Mouse (Mus musculus): ENCODE measurements at regions not wholly inside any gene's neighbourhood (a gene's known extent, or its start where the extent isn't known, plus 50 kb on each side); places are given as distances from the start of the nearest gene placed in this dataset.
A peak's percentile ranks its signal among the peaks of the same experiment; 100 is the strongest.

DNA sequence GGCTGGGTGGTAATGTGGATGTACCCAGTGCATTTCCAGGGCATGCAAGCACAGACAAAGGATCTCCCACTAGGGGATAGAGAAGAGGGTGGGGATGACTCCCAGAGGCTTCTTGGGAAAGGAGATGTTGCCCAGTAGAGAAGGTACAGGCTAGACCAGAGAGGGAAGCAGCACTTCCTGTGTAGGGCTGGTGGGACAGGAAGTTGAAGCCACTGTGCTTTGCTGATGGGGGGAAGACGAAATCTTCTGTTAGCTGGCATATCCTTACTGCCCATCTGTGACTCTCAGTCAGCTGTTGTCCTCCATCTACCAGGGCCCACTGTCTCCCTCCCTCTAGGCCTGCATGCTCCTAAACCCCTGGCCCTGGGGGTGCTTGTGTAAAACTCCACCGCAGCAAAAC is 180.2 kb downstream of the Wdr11 start:
- peak in 1 of 2 experiments; percentile 10 for DNase-seq (ENCODE audit: low spot score in 2 of 2)

DNA sequence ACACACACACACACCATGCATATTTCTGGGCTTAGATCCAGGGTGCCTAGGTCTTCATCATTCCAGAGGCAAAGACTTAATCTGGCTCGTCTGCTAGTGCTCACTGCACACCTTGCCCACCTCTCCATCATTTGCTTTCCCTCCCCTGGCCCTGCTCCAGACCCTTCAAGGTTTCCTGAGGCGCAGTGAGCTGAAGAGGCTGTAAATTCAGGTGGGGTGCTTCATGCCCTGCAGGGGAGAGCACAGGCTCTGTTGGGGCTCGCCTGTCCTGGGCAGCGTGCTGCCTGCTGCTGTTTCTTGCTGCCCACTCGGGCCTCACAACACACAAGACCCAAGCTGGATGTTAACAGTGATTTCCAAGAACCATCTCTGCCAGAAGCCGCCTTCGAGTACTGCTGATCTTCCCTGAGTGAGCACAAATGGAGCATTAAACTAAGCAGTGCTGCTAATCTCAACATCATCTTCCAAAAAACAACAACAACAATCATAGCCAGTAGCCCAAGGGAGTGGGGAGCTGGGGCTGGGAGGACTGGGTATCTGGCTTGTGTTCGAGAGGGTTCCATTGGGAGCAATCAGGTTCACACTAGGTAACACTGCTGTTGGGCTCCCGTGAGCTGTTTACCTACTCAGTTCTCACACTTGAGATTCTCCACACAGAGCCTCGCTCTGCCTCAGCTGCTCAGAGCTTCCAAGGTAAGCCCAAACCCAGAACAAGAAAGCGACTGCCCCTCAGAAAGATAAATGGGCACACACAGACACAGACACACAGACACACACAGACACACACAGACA is 181.1 kb downstream of the Wdr11 start:
- no peak for DNase-seq (ENCODE audit: low spot score in 2 of 2)

DNA sequence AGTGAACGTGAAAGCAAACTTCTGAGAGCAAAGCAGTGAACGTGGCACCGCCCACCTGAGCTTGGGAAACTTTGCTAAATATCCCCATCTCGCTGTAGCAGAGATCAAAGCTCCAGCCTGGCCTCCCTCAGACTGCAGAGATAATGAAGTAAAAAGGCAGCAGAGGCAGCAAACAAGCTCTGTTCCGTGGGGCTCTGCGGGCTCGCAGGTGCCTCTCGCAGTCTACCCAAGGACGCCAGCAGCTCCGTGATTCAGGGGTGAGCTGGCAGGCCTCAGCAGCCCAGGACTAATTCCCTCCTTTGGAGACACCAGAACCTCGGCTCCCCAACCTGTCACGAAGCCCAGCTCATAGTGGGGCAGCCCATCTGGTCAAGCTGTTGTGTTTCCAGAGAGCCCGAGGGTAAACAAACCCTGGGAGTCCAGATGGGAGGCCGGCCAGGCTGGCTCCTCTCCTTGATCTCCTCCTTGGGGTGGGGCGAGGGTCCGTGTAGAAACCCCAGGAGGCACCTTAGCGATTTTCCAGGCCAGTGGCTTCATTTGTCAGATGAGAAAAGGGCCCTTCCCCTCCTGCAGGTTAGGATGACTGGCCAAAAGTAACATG is 182.7 kb downstream of the Wdr11 start:
- no peak for DNase-seq (ENCODE audit: low spot score in 2 of 2)

DNA sequence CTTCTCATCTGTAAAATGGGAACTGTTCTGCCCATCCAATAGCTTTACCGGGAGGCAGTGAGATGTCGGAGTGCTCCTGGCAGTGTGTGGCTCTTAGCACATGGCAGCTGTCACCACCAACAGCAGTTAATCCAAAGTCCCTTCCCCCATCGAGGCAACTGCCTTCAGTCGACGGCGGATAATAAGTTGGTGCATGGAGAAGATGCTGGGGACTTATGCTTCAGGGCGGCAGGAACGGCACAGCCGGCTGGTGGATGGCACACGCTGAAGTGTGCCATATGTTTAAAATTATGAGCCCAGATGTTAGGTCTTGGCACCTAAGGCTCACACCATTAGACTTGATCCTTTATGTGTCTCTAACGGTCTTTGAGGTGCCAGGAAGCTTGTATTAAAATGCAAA is 183.5 kb downstream of the Wdr11 start:
- no peak for DNase-seq (ENCODE audit: low spot score in 2 of 2)

DNA sequence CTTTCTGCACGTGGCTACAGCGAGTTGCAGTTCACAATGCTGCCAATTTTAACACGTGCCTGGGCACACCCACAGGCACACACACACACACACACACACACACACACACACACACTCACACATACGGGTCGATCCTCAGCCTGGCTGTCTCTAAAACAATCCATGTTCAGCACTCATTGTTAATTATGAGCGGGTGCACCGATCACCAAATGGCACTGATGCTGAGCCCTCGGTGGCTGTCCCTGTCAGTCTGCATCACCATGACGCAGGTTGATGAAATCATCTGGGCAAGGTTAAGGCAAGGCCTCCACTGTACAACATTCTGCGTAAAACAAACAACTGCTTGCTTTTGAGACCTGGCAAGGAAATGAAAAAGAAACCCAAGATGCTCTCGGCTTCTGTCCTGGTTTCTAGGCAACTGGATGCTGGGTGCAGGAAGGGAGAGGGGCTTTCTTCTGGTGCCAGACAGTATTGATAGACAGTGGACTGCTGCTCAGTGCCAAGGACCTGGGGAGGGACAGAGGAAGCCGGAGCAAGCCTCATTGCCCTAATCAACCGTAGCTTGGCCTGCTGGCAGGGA is 187.3 kb downstream of the Wdr11 start:
- no peak for DNase-seq (ENCODE audit: low spot score in 2 of 2)

DNA sequence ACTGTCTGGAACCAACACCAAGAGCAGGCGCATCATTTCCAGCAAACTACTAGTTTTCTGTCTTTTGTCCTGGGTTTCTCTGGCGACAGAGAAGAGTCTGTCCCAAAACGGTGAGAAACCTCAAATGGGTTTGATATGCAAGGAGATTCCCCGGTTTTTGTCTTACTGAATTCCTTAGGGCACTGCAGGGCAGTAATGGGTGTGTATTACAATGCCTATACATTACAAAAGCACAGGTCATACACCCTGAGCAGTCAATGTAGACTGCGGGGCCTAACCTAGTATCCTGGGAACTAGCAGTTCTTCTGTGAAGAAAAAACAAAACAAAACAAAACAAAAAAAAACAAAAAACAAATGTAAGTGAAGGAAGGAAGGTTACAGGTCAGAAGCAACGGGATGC is 188.3 kb downstream of the Wdr11 start:
- no peak for DNase-seq (ENCODE audit: low spot score in 2 of 2)

DNA sequence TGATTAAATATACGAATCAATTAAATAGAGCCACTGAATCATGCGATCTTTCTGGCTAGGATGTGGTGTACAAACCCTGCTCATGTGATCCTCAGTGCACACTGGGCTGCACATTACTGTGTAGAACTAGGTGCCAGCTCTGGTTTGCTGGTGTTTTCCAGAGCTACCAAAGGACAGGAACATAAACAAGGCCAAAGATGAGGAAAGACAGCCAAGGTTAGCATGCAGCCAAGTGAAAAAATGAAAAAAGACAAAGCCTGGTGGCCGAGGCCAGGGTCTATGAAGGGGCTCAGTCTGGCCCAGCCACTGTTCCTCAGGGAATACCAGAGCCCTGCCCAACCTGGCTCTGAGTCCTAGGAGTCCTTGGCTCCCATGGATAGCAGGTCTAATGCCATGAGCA is 190.1 kb downstream of the Wdr11 start:
- DNase-seq (ENCODE audit: low spot score in 2 of 2) = no peak

DNA sequence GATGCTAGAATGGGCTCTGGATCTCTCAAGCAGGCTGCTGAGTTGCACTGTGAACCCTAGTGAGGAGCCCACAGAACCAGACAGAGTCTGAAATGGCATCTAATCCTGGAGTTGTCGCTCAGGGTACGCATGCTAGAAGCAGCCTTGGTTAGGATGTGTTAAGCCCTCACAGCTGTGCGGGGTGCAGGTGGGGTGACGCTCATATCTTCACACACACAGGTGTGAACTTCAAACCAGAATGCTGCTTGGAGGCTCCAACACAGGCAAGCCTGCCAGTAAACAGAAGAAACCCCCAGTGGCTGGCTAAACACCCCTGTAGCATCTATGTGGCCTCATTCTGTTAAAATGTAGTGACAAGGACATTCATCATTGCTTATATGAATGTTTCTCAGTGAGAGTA is 193.3 kb downstream of the Wdr11 start:
- DNase-seq (ENCODE audit: low spot score in 2 of 2) = no peak

DNA sequence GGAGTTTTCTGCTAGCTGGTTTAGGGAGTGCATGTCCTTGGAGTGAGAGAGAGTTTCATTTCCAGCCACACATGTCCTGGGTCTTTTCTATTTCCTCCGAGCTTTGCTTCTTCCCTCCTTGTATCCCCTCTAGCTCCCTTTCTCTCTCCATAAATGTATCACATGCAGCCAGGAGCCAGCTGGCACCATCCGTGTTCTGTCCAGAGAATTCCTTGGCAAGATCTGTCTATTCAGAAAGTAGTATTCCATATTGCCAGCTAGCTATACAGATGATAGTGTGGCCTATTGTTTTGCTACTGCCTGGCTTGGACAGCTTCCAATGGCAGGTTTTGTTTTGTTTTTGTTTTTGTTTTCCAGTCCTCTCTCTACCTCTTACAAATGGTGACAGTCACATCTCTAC is 195.3 kb downstream of the Wdr11 start:
- DNase-seq (ENCODE audit: low spot score in 2 of 2) = no peak

DNA sequence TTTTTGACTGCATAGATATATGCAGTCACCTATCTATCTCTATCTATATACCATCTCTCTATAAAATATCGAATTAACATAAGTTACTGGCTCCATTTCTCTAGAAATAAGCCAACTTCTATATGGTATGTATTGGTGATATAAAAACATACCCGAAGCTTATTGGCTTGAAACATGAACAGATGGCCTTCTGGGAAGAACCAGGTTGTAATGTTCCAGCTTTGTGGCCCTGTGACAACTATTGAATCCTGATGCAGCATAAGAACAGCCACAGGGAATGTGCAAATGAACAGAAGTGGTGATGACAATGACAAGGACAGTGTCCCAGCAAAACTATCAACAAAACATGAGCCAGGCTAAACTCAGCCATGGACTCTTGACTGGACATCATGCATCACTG is 196.1 kb downstream of the Wdr11 start:
- no peak for DNase-seq (ENCODE audit: low spot score in 2 of 2)

DNA sequence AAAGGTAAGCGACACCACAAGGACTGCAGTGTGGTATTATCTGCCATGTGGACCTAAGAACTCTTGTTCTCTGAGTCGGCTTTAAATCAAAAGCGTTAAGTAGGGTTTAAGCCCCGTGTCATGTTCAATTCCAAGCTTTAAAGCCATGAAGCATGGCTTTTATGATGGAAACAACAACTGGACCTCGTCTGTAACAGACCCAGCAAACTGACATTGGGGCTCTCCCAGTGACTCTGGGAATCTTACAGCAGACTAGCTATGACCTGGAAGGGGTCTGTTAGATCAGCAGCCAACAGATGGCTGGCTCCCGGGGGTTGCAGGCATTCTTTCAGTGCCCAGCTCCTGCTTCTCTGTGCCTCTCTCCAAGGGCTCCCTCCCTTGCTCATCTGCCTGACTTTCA is 197.8 kb downstream of the Wdr11 start:
- no peak for DNase-seq (ENCODE audit: low spot score in 2 of 2)

DNA sequence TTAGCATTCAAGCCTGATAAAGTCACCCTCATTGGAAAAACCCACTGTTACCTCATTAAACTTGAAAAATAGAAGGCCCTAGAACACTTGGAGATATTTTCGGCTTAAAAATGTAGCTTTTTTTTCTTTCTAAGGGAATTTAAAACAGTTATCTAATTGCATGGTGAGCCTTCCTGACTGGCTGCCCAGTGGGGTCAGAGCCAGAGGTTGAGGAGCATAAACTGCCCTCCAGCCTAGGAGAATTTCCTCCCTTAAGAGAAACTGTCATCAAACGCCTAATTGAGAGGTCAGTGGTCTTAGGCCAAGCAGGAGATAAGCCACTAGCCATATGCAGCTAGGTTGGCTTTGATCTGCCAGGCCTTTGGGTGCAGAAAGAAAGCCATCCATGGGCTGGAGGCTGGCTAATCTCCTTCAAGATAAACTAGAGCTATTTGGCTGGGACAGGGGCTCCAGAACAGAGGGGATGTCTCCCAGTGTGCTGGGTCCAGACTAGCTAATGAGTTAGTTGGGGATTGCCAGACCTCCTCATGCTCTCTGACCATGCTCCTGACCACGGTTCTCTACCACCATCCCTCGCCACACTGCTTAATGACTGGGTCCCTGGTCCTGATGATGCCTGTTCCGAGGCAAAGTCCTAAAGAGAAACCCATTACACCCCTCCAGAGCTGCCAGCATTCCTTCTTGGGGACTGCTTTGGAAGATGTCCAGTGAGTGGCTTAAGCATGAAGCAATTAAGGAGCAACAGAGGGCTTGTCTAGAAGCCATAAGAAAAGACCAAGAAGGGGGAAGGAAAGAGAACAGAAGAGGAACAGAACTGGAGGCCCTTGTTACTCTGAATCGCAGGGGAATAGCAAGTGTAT is 199.2 kb downstream of the Wdr11 start:
- DNase-seq (ENCODE audit: low spot score in 2 of 2) = no peak

DNA sequence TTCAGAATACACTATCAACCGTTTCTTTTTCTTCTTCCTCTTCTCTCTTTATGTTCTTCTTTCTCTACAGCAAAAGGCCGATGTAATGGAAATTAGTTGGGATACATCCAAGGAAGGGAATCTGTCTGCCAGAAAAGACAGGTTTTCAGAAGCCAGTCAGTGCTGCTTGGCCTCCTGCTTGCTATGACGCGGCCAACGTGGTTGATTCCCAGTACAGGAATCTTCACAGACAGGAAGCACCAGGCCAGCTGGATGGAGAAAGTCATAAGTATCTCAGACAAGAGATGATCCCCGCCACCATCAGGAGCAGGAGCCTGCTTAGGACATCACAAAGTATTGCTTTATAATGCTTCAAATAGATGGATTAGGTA is 199.8 kb downstream of the Wdr11 start:
- DNase-seq (ENCODE audit: low spot score in 2 of 2) = no peak

DNA sequence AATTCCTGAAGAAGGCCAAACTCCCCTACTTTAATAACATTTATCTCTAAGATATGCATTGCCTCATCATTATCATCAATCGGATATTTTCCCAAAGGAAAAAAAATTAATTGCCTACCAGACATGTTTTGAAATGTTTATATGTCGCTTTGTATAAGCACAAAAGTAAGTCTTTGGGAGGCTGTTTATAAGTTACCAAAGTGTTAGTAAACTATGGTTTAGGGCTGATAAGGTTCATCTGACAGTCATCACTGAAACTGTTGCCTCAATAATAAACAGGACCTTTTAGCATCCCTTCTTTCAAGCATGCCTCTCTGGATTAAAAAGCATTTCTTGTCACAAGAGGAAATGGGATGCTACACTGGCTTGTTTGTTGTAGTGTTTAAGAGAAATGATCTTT is 202.1 kb downstream of the Wdr11 start:
- no peak for DNase-seq (ENCODE audit: low spot score in 2 of 2)

DNA sequence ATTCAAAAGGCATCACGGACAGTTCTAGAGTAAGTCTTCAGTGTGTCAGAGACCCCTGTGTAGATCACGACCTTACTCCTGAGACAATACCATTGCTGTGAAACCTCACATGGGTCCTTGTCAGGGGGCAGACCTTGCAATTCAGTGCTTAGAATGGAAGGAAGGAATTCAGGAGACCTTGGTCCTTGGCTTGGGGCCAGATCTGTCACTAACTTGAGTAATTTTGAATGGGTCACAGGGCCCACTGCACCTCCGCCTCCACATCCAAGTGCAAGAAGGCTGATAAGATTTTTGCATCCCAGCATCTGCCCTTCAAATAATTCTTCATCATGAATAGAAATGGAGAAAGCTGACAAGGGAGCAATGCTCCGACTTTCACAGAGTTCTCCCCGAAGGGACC is 202.6 kb downstream of the Wdr11 start:
- no peak for DNase-seq (ENCODE audit: low spot score in 2 of 2)

DNA sequence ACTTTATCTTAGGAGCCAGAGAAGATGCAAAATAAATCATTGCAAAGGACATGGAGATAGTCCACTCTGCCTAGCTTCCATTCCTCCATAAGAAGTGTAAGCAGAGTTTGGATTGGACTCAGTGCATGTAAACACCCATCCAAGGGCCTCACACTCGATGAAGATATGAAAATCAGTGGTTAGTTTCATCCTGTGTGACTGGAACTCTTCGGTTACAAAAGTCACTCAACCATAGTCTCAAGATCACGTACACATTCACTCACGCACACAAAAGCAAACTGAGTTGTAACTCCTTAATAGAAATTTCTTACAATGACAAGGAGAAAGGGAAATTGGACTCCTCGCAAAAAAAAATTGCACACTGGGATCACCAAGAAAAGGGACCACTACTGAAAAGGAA is 206.9 kb downstream of the Wdr11 start:
- peak; percentile 22 to 46 for DNase-seq (ENCODE audit: low spot score in 2 of 2)

DNA sequence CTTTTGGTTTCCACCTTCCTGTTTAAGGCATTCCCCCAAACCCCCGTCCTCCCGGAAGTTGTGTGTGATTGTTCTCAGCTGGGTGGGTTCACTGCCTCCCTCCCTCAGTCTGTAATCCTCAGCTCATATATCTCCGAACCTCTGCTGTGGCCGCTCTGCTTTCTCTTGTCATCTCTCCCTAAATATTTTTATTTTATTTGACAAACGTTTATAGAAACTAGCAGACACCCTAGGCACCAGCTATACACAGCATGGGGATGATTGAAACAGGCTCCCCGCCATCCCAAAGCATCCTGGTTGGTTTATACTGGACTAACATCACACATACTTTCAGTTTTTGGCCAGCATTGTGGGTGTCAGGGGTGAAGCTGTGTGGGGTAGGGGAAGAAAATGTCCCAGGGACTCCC is 208.8 kb downstream of the Wdr11 start:
- DNase-seq (ENCODE audit: low spot score in 2 of 2) = peak; percentile 42 to 47

DNA sequence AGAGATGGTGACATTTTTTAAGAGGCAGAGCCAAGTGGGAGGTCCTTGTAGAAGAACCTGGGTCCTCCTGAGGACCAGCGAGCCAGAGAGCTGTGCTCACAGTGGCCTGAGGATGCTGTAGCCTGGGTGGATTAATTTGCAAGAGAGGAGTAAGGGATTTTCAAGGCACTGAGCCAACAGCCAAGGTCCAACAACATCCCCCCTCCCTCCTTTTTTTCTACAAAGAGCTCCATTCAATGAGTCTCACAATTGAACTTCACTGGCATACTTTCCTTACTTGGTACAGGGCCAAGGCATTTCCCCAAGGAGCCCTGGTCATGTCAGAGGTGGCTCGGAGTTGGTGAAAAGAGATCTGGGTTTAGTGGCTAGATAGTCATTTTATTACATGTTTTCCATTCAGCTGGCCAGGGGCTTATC is 209.8 kb downstream of the Wdr11 start:
- DNase-seq (ENCODE audit: low spot score in 2 of 2) = no peak

DNA sequence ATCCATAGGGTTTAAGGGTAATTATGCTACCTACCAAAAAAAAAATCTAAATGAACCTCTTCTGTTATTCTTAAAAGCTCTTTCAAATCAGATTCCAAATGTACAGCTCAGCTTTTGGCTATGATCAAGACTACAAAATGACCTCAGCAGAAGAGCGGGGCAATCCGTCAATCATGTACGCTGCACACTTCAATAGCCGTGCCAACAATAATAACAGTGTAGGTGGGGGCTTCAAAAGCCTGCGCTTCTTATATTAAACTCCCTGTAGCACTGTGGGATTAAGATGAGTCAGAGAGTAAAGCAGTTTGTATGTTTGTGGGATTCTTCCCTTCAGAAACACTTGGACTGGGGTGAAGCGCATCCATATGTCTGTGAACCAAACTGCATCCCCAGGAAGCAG is 210.5 kb downstream of the Wdr11 start:
- DNase-seq (ENCODE audit: low spot score in 2 of 2) = no peak

DNA sequence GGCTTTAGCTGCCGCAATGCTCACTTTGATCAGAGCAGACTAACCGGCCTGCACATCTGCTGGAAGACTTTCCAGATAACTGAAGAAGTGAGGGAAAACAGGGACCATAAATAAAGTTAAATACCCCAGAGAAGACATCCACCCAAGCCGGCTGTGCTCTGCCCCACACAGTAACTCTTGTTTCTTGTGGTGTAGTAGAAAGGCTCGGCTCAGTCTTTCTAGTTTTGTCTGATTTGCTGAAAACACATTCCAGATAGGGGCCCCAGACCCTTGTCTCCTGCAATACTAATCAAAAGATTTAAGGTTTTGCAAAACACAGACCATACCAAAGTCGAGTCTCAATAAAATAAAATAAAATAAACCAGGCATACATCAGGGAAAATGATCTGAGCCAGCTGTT is 213.7 kb downstream of the Wdr11 start:
- no peak for DNase-seq (ENCODE audit: low spot score in 2 of 2)

DNA sequence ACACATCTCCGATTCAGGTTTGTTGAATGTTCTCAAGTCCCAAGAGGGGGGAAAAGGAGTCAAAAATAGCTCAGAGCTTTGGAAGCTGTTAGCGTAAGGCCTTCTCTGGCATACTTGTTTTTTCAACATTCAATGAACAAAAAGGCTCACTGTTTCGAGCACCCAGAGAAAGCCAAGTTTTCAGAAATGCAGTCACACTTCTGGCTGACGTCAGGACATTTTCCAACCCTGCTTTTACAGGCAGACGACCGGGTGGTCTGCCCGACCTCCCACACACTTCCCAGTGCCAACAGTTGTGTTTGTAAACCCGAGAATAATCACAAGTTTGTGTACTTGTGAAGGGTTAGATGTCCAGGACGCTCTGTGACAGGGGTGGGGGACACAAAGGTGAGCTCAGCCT is 218.5 kb downstream of the Wdr11 start:
- no peak for DNase-seq (ENCODE audit: low spot score in 2 of 2)

DNA sequence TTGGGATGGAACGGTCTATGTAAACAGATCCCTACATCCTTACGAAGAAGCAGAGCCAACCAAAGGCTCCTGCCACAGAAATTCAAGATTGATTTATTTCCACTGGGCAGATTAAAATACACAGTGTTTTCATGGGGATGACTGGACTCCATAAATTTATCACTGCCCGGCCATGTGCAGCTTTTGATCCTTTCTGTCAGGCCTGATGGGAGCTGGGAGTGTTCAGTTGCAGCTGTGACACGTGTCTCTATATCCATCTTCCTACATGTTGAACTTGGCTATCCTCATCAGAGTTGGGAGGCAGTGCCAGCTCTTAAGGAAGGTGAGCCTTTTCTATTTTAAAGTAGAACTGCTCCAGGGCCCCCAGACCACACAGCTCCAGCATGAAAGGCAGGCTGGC is 218.9 kb downstream of the Wdr11 start:
- no peak for DNase-seq (ENCODE audit: low spot score in 2 of 2)

Data from spleen, postnatal 36 days (tissue).